Mouse (Mus musculus): Measurements from ENCODE around the gene Maip1. TPM values are rescaled to one million over a fixed set of nuclear protein-coding genes. Genes with fewer than 3 reads are reported as not detected.

The Maip1 gene
- polyA plus RNA-seq, 1 experiment from 2014 or later: 17.4 TPM

DNA sequence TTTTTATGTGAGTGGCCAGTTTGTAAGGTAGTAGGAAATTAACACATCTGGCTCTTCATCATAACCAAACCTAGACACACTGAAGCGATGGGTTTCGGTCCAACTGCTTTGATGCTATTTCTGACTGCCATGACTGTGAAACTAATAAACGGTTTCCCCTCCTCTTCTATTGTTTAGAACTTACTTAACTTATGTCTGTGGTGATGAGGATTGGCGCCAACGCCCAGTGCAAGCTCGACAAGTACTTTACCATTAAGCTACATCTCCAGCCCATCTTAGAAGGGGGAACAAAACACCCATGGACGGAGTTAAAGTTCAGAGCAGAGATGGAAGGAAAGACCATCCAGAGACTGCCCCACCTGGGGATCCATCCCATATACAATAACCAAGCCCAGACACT lies 27.0 kb downstream of the Maip1 start:
- H3K4me3 ChIP-seq: no peak overlapping the region
- ATAC-seq: no peak
- H3K36me3 ChIP-seq (ENCODE audit: poor library complexity, severe bottlenecking): no peaks in the 10 kb centered on the region
- H3K27me3 ChIP-seq: no peaks in the 10 kb centered on the region
- no peak overlapping the region for H3K4me2 ChIP-seq
- H3K9ac ChIP-seq: no peak overlapping the region
- no peak overlapping the region for H3K27ac ChIP-seq
- H3K9me3 ChIP-seq (replicated peaks): no peaks in the 10 kb centered on the region
- 89% methylated on average over 7 of the region's 7 CpGs for WGBS
- H3K4me1 ChIP-seq: peaks cover 33% of the 10 kb centered on the region

DNA sequence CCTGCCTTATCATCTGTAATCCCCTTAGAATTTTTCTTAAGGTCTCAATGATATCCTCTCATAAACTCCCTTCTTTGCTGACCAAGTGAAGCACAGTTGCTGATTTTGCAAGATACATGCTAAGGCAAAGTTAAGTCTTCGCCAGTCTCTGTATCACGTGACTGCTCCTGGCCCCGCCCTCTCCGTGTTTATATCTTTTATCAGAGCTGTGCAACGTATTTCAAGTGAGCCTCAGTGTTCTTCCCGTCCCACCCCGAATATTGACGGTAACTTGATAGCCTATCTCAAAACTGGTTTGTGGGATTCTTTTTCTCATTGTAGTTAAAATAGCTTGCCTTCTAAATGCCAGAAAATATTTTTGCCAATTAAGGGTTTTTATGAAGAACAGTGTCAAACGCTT lies 30.3 kb downstream of the Maip1 start:
- peak overlapping the region; percentile 42 for H3K4me2 ChIP-seq
- H3K27me3 ChIP-seq: no peaks in the 10 kb centered on the region
- H3K4me1 ChIP-seq: peaks cover 15% of the 10 kb centered on the region
- no peak overlapping the region for H3K4me3 ChIP-seq
- 0 out of 2 replicates have a peak overlapping the region, but pooled peaks have one; percentile 35 for H3K27ac ChIP-seq
- 63% methylated on average over 9 of the region's 9 CpGs for WGBS
- no peak; the same call in 1 of the 2 replicates for ATAC-seq
- H3K36me3 ChIP-seq (ENCODE audit: poor library complexity, severe bottlenecking): no peaks in the 10 kb centered on the region
- H3K9ac ChIP-seq: no peak overlapping the region
- H3K9me3 ChIP-seq (replicated peaks): no peaks in the 10 kb centered on the region

- peak; percentile 85 for ATAC-seq
- no peaks in the 10 kb centered on the region for H3K27me3 ChIP-seq
- peak overlapping the region; percentile 42 for H3K4me2 ChIP-seq
- H3K27ac ChIP-seq: peak overlapping the region; percentile 35; the same call in 1 of the 2 replicates
- H3K9ac ChIP-seq: peak overlapping the region; percentile 45; the same call in 1 of the 2 replicates
- no peaks in the 10 kb centered on the region for H3K9me3 ChIP-seq (replicated peaks)
- WGBS: 28% methylated on average over 9 of the region's 9 CpGs
- H3K4me1 ChIP-seq: peaks cover 15% of the 10 kb centered on the region
- H3K36me3 ChIP-seq (ENCODE audit: poor library complexity, severe bottlenecking): no peaks in the 10 kb centered on the region
- no peak overlapping the region for H3K4me3 ChIP-seq
Observed at GRCm38 (mm10) chr1:57436954-57437353, 30.8 kb downstream of the Maip1 start.

- Histone ChIP-seq H3K27ac (no peak overlapping the region), H3K9me3 (replicated peaks) (no peaks in the 10 kb centered on the region), H3K4me3 (no peak overlapping the region), H3K27me3 (no peaks in the 10 kb centered on the region), H3K36me3 (ENCODE audit: poor library complexity, severe bottlenecking) (no peaks in the 10 kb centered on the region), H3K4me2 (no peak overlapping the region), H3K4me1 (peaks cover 15% of the 10 kb centered on the region), H3K9ac (no peak overlapping the region)
- 80% methylated on average over 6 of the region's 6 CpGs for WGBS
- no peak for ATAC-seq
Observed at GRCm38 (mm10) chr1:57439026-57439425, 32.9 kb downstream of the Maip1 start.

DNA sequence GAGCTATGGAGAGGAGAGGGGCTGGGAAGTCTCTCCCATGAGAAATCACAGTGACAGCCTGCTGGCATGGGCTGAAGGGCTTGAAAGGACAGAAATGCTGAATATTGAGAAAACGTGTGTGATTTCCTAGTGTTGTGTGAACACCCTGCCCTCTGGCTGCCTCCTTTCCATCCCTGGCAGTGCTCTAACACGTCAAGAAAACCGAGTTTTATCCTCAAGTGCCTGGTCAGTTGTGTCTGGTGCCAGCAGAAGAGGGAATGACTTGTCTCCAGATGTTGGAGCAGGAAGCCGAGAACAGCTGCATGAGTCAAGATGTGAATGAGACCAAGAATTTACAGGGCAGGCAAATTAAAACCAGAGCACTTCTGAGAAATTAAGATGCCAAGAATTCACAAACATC lies 34.6 kb downstream of the Maip1 start:
- Histone ChIP-seq H3K27ac (no peak overlapping the region), H3K4me1 (peaks cover 15% of the 10 kb centered on the region), H3K4me2 (no peak overlapping the region), H3K27me3 (no peaks in the 10 kb centered on the region), H3K9ac (no peak overlapping the region), H3K36me3 (ENCODE audit: poor library complexity, severe bottlenecking) (no peaks in the 10 kb centered on the region), H3K4me3 (no peak overlapping the region), H3K9me3 (replicated peaks) (no peaks in the 10 kb centered on the region)
- no peak for ATAC-seq
- 63% methylated on average over 4 of the region's 4 CpGs for WGBS

DNA sequence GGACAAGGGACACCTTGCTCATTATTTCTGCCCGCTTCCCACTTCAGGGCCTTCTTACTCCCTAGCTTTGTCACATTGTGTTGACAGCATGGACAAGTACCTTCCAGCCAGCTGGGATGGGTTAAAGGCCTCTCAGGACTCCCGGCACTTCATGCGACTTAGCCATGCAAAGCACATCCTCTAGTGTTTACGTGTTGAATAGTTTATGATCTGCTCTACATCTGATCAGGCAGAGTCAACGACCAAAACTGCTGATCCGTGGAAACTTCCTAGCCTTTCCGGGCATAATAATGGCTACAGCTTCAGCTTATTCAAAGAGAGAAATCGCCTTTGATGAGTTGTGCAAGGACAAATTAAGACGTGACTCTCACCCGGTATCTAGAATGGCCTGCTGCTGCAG lies 39.6 kb downstream of the Maip1 start:
- Histone ChIP-seq H3K9ac (no peak overlapping the region), H3K36me3 (ENCODE audit: poor library complexity, severe bottlenecking) (no peaks in the 10 kb centered on the region), H3K9me3 (replicated peaks) (no peaks in the 10 kb centered on the region), H3K4me3 (no peak overlapping the region), H3K27ac (no peak overlapping the region), H3K27me3 (no peaks in the 10 kb centered on the region), H3K4me1 (no peaks in the 10 kb centered on the region), H3K4me2 (no peak overlapping the region)
- WGBS: 69% methylated on average over 10 of the region's 10 CpGs
- ATAC-seq: no peak

GRCm38 (mm10) chr1:57450241-57450640 lies 44.1 kb downstream of the Maip1 start:
- Histone ChIP-seq H3K27me3 (no peaks in the 10 kb centered on the region), H3K27ac (no peak overlapping the region), H3K4me2 (no peak overlapping the region), H3K4me1 (no peaks in the 10 kb centered on the region), H3K9me3 (replicated peaks) (no peaks in the 10 kb centered on the region), H3K4me3 (no peak overlapping the region), H3K9ac (no peak overlapping the region), H3K36me3 (ENCODE audit: poor library complexity, severe bottlenecking) (no peaks in the 10 kb centered on the region)
- WGBS: 96% methylated on average over 1 of the region's 1 CpGs
- ATAC-seq: no peak

GRCm38 (mm10) chr1:57460305-57460940 lies 54.3 kb downstream of the Maip1 start:
- no peaks in the 10 kb centered on the region for H3K4me1 ChIP-seq
- WGBS: 90% methylated on average over 6 of the region's 6 CpGs
- H3K4me2 ChIP-seq: no peak overlapping the region
- no peaks in the 10 kb centered on the region for H3K27me3 ChIP-seq
- no peaks in the 10 kb centered on the region for H3K36me3 ChIP-seq (ENCODE audit: poor library complexity, severe bottlenecking)
- no peak overlapping the region for H3K4me3 ChIP-seq
- no peaks in the 10 kb centered on the region for H3K9me3 ChIP-seq (replicated peaks)
- no peak for ATAC-seq
- no peak overlapping the region for H3K27ac ChIP-seq
- no peak overlapping the region for H3K9ac ChIP-seq

Other genes with a start within 250 kb of the Maip1 start
- 21.0 and 22.3 TPM in 2 replicates for gene 1700066M21Rik, start 28.7 kb upstream of the Maip1 start, polyA plus RNA-seq (2015; fragmentation: Nextera tagmentation; extraction: Ambion mirVana)
- gene Tyw5, start 773 bp downstream of the Maip1 start, polyA plus RNA-seq (2015; fragmentation: Nextera tagmentation; extraction: Ambion mirVana): 22.7 and 23.1 TPM in 2 replicates

All from forebrain, embryonic 13.5 days (tissue).